Mouse (Mus musculus) ES-E14 (cell line): ENCODE results near the gene Cenpm.

Experiments used
- HCFC1 ChIP-seq: IDR thresholded peaks from 2 replicates; pipeline ENCODE4 v1.6.1; 2012; ENCODE audit warnings: low read length, inconsistent platforms, borderline replicate concordance; ENCODE audit not compliant: insufficient read depth
- ZNF384 ChIP-seq: IDR thresholded peaks from 2 replicates; pipeline ENCODE4 v1.6.1; 2012; ENCODE audit warnings: low read depth, low read length, inconsistent platforms

DNA sequence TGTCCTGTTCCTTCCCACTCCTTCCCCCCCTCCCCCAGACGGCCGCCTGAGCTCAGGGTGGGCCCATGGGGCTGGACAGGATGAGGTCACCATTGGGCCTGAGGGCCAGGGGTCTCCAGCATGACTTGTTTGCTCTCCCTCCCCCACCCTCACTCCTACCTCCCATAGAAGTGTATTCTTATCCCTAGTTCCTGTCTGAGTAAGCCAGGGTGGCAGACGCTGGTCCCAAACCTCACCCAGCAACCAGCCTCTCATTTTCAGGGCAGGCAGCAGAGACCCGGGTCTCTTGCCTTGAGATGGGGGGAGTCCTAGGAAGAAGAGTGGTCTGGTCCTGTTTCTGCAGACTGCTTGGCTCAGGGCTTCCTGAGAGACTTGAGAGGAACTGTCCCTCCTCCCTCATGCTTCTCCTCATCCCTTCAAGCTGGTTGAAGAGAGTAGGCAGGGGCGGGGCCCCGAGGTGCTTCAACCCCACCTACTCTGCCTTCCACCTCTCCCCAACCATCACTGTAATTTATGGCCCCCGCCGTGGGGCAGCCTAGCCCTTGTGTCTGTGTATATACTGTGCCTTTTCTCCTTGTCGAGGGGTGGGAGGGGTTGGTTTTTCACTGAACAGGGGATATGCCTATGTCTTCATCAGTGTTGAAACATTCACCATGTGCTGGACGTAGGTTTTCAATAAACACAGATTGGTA, 39.7 kb downstream of the Cenpm start:
- TF ChIP-seq ZNF384 (no peak), HCFC1 (no peak)
